ENCODE assay signal across 8 mouse cellular contexts in the genomic region with DNA sequence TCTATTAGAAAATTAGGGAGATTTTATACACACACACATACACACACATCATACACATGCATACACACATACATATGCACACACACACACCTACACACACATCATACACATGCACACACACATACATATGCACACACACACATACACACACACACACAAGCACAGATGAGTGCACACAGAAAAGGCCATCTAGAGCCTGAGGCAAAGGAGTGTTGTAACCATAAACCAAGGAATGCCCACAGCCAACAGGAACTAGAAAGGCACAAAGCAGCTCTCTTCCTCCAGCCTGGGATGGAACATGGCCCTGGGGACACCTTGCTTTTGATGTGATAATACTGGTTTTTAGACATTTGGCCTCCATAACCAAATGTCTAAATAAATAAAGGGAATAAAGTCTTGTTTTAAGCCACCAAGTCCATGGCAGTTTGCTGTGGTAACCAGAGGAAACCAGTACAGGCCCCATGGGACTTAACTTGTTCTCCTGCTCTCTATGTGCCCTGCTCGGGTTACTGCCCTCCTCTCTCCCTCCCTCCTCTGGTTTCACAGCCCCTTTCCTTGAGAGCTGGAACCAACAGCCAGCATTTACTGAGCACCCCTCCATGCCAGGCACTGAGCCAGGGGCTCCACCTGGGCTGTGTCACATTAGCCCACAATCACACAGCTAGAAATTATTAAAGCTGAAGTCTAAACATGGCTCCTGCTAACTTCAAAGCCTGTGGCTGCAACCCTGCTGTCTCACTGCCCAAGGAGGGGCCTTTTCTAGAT. TPM values are rescaled to one million over a fixed set of nuclear protein-coding genes. Genes with fewer than 3 reads are reported as not detected.
DNase-seq lines count a peak whose midpoint lies in the region; ATAC-seq lines count a peak whose summit lies in the region.

No protein-coding gene starts in this region.

- no peak overlapping the region for H3K4me2 ChIP-seq in midbrain, embryonic 13.5 days (replicated peaks)
- no peak overlapping the region for H3K4me2 ChIP-seq in midbrain, embryonic 14.5 days (ENCODE audit: low read length)
- no peak overlapping the region for H3K4me2 ChIP-seq in heart, embryonic 16.5 days (ENCODE audit: low read depth, low read length)

- no peak overlapping the region for H3K27ac ChIP-seq in midbrain, embryonic 13.5 days
- H3K27ac ChIP-seq in midbrain, embryonic 14.5 days (replicated peaks; ENCODE audit: low read depth, low read length) = no peak overlapping the region
- peak overlapping the region; percentile 71 for H3K27ac ChIP-seq in heart, embryonic 16.5 days (ENCODE audit: low read length)

- DNase-seq in midbrain, embryonic 14.5 days = no peak
- DNase-seq in embryo, embryonic 10.5 days (ENCODE audit: low spot score) = peak; percentile 70
- peak; percentile 27 to 46 for DNase-seq in kidney, postnatal 36 days
- DNase-seq in splenic B cell, adult 2 months (ENCODE audit: low read depth, low spot score) = peak; percentile 46
- DNase-seq in layer of hippocampus, adult 9-11 months = no peak
- DNase-seq in right cerebral cortex, adult 18-20 months = no peak

- H3K27me3 ChIP-seq in midbrain, embryonic 13.5 days = no peaks in the 10 kb centered on the region
- H3K27me3 ChIP-seq in midbrain, embryonic 14.5 days (ENCODE audit: control insufficient read depth, insufficient read depth, low read length) = no peaks in the 10 kb centered on the region
- H3K27me3 ChIP-seq in heart, embryonic 16.5 days (ENCODE audit: control insufficient read depth, insufficient read depth, low read length) = no peaks in the 10 kb centered on the region
- H3K27me3 ChIP-seq in splenic B cell, adult 2 months (ENCODE audit: control insufficient read depth, insufficient read depth, low read length, poor library complexity, severe bottlenecking) = no peaks in the 10 kb centered on the region

- ATAC-seq in midbrain, embryonic 13.5 days = 0 out of 2 replicates have a peak, but pooled peaks have one; percentile 17
- no peak for ATAC-seq in midbrain, embryonic 14.5 days (ENCODE audit: low FRiP score, low TSS enrichment)
- peak; percentile 56 for ATAC-seq in heart, embryonic 16.5 days (replicated peaks; ENCODE audit: extremely low read depth, insufficient read depth, low FRiP score)

- H3K4me3 ChIP-seq in midbrain, embryonic 13.5 days (replicated peaks) = no peak overlapping the region
- no peak overlapping the region for H3K4me3 ChIP-seq in midbrain, embryonic 14.5 days (replicated peaks; ENCODE audit: low read depth, low read length)
- no peak overlapping the region for H3K4me3 ChIP-seq in heart, embryonic 16.5 days (ENCODE audit: low read length)

- 25% methylated on average over 1 of the region's 1 CpGs for WGBS in midbrain, embryonic 13.5 days
- WGBS in midbrain, embryonic 14.5 days = 9% methylated on average over 1 of the region's 1 CpGs
- WGBS in heart, embryonic 16.5 days = 8% methylated on average over 1 of the region's 1 CpGs

- H3K9ac ChIP-seq in midbrain, embryonic 13.5 days (replicated peaks) = no peak overlapping the region
- no peak overlapping the region for H3K9ac ChIP-seq in midbrain, embryonic 14.5 days (replicated peaks; ENCODE audit: low read length)
- no peak overlapping the region for H3K9ac ChIP-seq in heart, embryonic 16.5 days (ENCODE audit: low read length)

- no peaks in the 10 kb centered on the region for H3K9me3 ChIP-seq in midbrain, embryonic 13.5 days
- H3K9me3 ChIP-seq in midbrain, embryonic 14.5 days (ENCODE audit: control insufficient read depth, low read length) = no peaks in the 10 kb centered on the region
- no peaks in the 10 kb centered on the region for H3K9me3 ChIP-seq in heart, embryonic 16.5 days (replicated peaks; ENCODE audit: control insufficient read depth, low read length)

- H3K36me3 ChIP-seq in midbrain, embryonic 13.5 days = no peaks in the 10 kb centered on the region
- H3K36me3 ChIP-seq in midbrain, embryonic 14.5 days (ENCODE audit: control insufficient read depth, insufficient read depth, low read length) = no peaks in the 10 kb centered on the region
- H3K36me3 ChIP-seq in heart, embryonic 16.5 days (ENCODE audit: control insufficient read depth, insufficient read depth) = no peaks in the 10 kb centered on the region
- no peaks in the 10 kb centered on the region for H3K36me3 ChIP-seq in splenic B cell, adult 2 months (ENCODE audit: control insufficient read depth, insufficient read depth, low read length, poor library complexity, severe bottlenecking)

- H3K4me1 ChIP-seq in midbrain, embryonic 13.5 days (replicated peaks) = peaks cover 6% of the 10 kb centered on the region; the same call in 1 of the 2 replicates
- H3K4me1 ChIP-seq in midbrain, embryonic 14.5 days (ENCODE audit: control insufficient read depth, insufficient read depth, low read length) = no peaks in the 10 kb centered on the region
- H3K4me1 ChIP-seq in heart, embryonic 16.5 days (ENCODE audit: control insufficient read depth, insufficient read depth, low read length) = peaks cover 49% of the 10 kb centered on the region

RNA-seq across cellular contexts. Expression of a gene that starts 46.3 kb away (rescaled TPM):
- polyA plus RNA-seq in midbrain, embryonic 13.5 days (2015; fragmentation: Nextera tagmentation; extraction: Ambion mirVana) = 209 and 244 TPM in 2 replicates
- polyA plus RNA-seq in midbrain, embryonic 14.5 days (2014; fragmentation: Nextera tagmentation; extraction: Ambion mirVana) = 247 and 254 TPM in 2 replicates
- polyA plus RNA-seq in heart, embryonic 16.5 days (2015; fragmentation: Nextera tagmentation; extraction: Ambion mirVana) = 225 and 251 TPM in 2 replicates

Comparison
In these comparisons a context has a peak if more than half of its experiments do, and no peak if none do; other contexts are left out.
1. DNase-seq: peak in embryo, embryonic 10.5 days (single experiment), kidney, postnatal 36 days (2 of 2) and splenic B cell, adult 2 months (single experiment); none in midbrain, embryonic 14.5 days (single experiment), layer of hippocampus, adult 9-11 months (single experiment) and right cerebral cortex, adult 18-20 months (single experiment).